Mouse (Mus musculus): Measurements from ENCODE around the gene Slc25a30.
"Not testable (repeated sequence)": the region's sequence is repeated elsewhere in the genome, so short reads cannot be mapped to it uniquely, and the experiment has no call there.

- TF ChIP-seq EP300, CTCF (IDR thresholded peaks at IDR 0.05; ENCODE audit: low read depth): not testable (repeated sequence)
Measured at GRCm38 (mm10) chr14:75829817-75830216, 43.0 kb upstream of the Slc25a30 start.

Data from liver, embryonic 14.5 days (tissue).